Mouse (Mus musculus) neural tube, embryonic 14.5 days (tissue): ENCODE measurements around the gene Trim46. TPM values are rescaled to one million over a fixed set of nuclear protein-coding genes. Genes with fewer than 3 reads are reported as not detected.

Experiments used
- ATAC-seq: fragments of 200-750 bp; cut with Nextera tagmentation; 2 replicates; pipeline ENCODE4 v1.8.0; 2017; ENCODE audit warnings: low read depth, mild to moderate bottlenecking, moderate TSS enrichment, moderate library complexity
- H3K27ac ChIP-seq: fragments of 300-500 bp; sonication (generic); 2 replicates; pipeline ENCODE4 v1.5.1; 2014; ENCODE audit warnings: low read depth, mild to moderate bottlenecking, control low read depth, low read length, moderate library complexity, mixed read lengths
- H3K27me3 ChIP-seq: fragments of 300-500 bp; sonication (generic); 2 replicates; pipeline ENCODE4 v1.6.1; 2014; ENCODE audit warnings: low read length; ENCODE audit not compliant: control insufficient read depth, insufficient read depth
- H3K36me3 ChIP-seq: fragments of 300-500 bp; sonication (generic); 2 replicates; pipeline ENCODE4 v1.6.1; 2014; ENCODE audit warnings: low read length, mixed read lengths; ENCODE audit not compliant: control insufficient read depth, insufficient read depth
- H3K4me1 ChIP-seq: fragments of 300-500 bp; sonication (generic); 2 replicates; pipeline ENCODE4 v1.6.1; 2014; ENCODE audit warnings: low read length; ENCODE audit not compliant: control insufficient read depth, insufficient read depth
- H3K4me2 ChIP-seq: fragments of 300-500 bp; sonication (generic); 2 replicates; pipeline ENCODE4 v1.6.1; 2014; ENCODE audit warnings: mild to moderate bottlenecking, low read depth, low read length, control low read depth
- H3K4me3 ChIP-seq: fragments of 300-500 bp; sonication (generic); 2 replicates; pipeline ENCODE4 v1.5.1; 2014; ENCODE audit warnings: low read depth, low read length, control low read depth, mixed read lengths
- H3K9ac ChIP-seq: fragments of 300-500 bp; sonication (generic); replicated peaks from 2 replicates; pipeline ENCODE4 v1.6.1; 2014; ENCODE audit warnings: low read depth, mild to moderate bottlenecking, control low read depth, low read length, mixed read lengths
- H3K9me3 ChIP-seq: fragments of 300-500 bp; sonication (generic); 2 replicates; pipeline ENCODE4 v1.6.1; 2016; ENCODE audit warnings: low read length; ENCODE audit not compliant: control insufficient read depth
- WGBS: fragments of 180-500 bp; shearing (Covaris S2); extraction: QIAGEN DNeasy Blood & Tissue Kit; methylation state at CpG from one replicate; pipeline ENCODE4 v1.1.7; 2014; 5-methylcytosine and 5-hydroxymethylcytosine counted together
- polyA plus RNA-seq: library from polyadenylated mRNA; unstranded; fragments of >200 nt; fragmentation: Nextera tagmentation; extraction: Ambion mirVana; gene quantifications from 2 replicates; pipeline ENCODE4 v1.2.1, GENCODE M21; 2014

Trim46 gene
- polyA plus RNA-seq, 1 experiment from 2014 or later: 70.7 TPM

DNA sequence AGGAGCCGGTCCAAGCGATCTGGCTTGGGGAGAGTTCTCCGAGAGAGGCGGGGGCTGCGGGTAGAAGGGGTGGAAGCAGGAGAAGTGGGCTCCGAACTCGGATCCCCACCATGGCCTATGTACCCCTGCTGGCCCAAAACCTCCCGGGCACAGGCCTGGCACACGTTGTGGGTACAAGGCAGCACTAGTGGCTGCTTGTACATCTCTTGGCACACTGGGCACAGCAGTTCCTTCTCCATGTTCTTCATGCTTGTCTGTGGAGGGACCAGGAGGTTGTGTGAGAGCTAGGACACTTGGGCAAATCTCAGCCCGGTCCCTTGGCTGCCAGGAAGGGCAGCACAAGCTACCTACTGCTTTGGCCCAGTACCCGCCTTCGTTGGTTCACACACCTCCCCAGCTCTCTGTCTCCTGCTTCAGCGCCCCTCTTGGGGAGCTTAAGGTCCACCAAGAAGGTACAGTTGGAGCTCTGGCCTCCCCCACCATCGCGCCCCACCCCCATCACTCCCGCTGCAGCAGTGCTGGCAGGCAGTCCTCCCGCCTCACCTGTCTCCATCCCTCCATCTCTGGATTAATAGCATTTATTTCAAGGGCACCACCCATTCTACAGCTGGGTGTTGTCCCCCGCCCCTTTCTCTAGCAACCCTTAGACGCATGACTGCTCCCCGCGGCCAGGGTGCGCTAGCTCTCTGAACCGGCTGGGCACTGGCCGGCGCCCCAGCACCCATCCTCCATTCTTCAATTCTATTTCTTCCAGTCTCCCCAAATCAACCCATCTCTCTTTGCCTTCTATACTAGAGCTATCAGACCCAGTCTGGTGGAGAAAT lies 1.7 kb downstream of the Trim46 start:
- peak overlapping the region; percentile 93 for H3K4me2 ChIP-seq
- H3K27me3 ChIP-seq: no peaks in the 10 kb centered on the region
- H3K27ac ChIP-seq: peak overlapping the region; percentile 94
- H3K36me3 ChIP-seq: peaks cover 24% of the 10 kb centered on the region
- peaks cover 25% of the 10 kb centered on the region for H3K4me1 ChIP-seq
- peak; percentile 31 for ATAC-seq
- peak overlapping the region; percentile 42 for H3K4me3 ChIP-seq
- WGBS: 13% methylated on average over 25 of the region's 25 CpGs
- H3K9ac ChIP-seq: peak overlapping the region; percentile 70
- H3K9me3 ChIP-seq: no peaks in the 10 kb centered on the region

DNA sequence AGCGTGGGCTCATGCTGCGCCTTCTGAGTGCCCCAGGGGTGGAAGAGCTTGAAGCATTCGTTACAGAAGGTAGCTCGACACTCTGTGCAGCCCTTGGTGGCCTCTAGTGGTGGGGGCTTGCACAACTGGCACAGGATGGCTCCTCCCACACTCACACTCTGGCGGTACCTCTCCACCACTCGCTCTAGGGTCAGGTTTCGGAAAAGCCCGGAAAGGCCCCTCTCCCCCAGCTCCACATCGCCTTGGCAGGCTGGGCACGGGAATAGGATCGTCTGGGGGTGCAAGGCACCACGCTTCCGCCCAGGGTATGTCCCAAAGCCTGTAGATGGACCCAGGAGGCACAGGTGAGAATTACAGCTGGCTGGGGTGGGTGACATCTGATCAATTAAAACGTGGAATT lies 2.5 kb downstream of the Trim46 start:
- Histone ChIP-seq H3K9ac (peak overlapping the region; percentile 70), H3K27me3 (no peaks in the 10 kb centered on the region), H3K36me3 (peaks cover 31% of the 10 kb centered on the region), H3K4me3 (peak overlapping the region; percentile 42), H3K27ac (peak overlapping the region; percentile 28; the same call in 1 of the 2 replicates), H3K9me3 (no peaks in the 10 kb centered on the region), H3K4me1 (peaks cover 25% of the 10 kb centered on the region), H3K4me2 (peak overlapping the region; percentile 93)
- 9% methylated on average over 14 of the region's 14 CpGs for WGBS
- ATAC-seq: peak; percentile 5; the same call in 1 of the 2 replicates

DNA sequence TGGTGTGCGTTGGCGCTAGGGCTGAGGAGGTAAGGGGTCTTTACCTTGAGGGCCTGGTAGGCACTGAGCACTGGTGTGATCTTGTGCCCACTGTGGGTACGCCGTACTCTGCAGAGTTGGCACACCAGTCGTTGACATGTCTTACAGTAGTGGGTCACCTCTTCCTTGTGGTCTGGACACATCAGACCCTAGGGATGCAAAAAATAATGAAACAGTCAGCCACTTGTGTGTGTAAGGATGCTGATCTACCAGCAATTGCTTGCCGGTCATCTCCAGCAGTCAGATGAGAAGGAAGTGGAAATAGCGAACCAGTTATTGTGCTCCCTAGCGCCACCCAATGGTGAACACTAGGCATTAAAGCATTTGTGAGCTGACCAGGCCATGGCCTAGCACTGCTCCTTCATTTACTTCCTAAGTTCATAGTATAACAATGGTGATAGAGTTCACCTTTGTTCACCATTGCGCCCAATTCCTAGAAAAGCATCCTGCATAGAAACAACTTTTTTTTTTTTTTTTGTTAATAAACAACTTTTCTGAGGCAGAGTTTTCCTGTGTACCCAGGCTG lies 3.7 kb downstream of the Trim46 start:
- Histone ChIP-seq H3K9me3 (no peaks in the 10 kb centered on the region), H3K27ac (no peak overlapping the region), H3K4me2 (peak overlapping the region; percentile 93; the same call in 1 of the 2 replicates), H3K27me3 (no peaks in the 10 kb centered on the region), H3K9ac (no peak overlapping the region), H3K36me3 (peaks cover 43% of the 10 kb centered on the region), H3K4me3 (no peak overlapping the region), H3K4me1 (peaks cover 22% of the 10 kb centered on the region)
- 76% methylated on average over 9 of the region's 9 CpGs for WGBS
- no peak for ATAC-seq

DNA sequence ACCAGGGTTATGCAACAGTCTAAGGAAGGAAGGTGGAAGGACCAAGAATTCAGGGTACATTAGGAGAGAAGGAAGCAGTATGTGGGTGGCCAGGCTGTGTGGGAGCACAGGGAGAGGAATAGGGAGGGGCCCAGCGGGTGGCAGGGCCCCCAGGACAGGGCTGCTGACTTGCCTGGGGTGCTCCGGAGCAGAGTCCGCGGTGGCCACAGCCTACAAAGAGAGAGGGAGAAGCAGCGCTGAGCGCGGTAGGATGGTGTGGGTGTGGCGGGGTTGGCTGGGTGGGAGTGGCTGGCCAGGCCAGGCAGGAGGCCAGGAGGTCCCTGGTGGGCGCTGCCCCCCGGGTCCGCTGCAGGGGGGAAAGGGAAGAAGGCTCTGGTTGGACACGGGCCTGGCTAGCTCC lies 7.6 kb downstream of the Trim46 start:
- no peak overlapping the region for H3K27ac ChIP-seq
- H3K4me3 ChIP-seq: no peak overlapping the region
- WGBS: 62% methylated on average over 5 of the region's 12 CpGs
- H3K4me1 ChIP-seq: peaks cover 11% of the 10 kb centered on the region
- no peaks in the 10 kb centered on the region for H3K27me3 ChIP-seq
- H3K36me3 ChIP-seq: peaks cover 77% of the 10 kb centered on the region
- ATAC-seq: no peak
- no peak overlapping the region for H3K4me2 ChIP-seq
- H3K9ac ChIP-seq: no peak overlapping the region
- H3K9me3 ChIP-seq: no peaks in the 10 kb centered on the region

DNA sequence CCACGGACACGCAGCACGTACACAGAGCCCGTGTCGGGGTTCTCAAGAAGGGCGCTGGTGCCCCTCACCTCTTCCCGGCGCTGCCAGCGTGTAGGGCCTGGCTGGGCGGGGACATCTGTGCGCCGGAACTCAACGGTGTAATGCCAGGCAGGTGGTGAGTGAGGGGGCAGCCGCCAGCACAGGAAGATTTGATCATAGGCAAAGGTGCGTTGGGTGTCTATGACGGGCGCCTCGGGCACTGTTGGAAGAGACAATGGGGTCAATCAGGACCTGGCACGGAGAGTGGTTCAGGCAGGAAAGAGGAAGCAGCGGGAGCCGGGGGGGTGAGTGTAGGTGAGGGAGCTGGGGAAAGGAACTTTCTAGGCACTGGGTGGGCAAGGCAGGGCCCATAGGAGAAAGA lies 8.4 kb downstream of the Trim46 start:
- 93% methylated on average over 21 of the region's 21 CpGs for WGBS
- H3K4me3 ChIP-seq: no peak overlapping the region
- H3K27me3 ChIP-seq: no peaks in the 10 kb centered on the region

DNA sequence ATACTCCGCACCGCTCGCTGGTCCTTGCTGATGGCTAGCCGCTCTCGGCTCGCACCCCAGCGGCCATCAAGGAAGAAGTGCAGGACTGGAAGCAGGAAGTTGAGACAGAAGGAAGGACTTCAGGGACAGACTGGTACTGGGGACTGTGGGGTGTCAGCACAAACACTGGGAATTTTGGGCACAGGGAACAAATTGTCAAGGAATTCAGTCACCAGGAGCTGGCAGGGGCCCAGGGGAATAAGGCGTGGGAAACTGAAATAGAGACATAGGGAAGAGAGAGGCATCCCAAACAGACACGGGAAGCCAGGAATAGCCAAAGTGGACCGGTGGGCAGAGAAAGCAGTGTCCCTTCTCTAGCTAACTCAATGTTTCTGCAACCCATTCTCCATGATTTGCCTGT lies 9.6 kb downstream of the Trim46 start:
- Histone ChIP-seq H3K9ac (no peak overlapping the region), H3K27me3 (no peaks in the 10 kb centered on the region), H3K27ac (no peak overlapping the region), H3K4me3 (no peak overlapping the region), H3K4me1 (no peaks in the 10 kb centered on the region), H3K4me2 (no peak overlapping the region), H3K9me3 (no peaks in the 10 kb centered on the region), H3K36me3 (peaks cover 69% of the 10 kb centered on the region)
- WGBS: 95% methylated on average over 10 of the region's 10 CpGs
- ATAC-seq: no peak

More for the DNA sequence above, 8.4 kb downstream of the Trim46 start:
- no peak for ATAC-seq
- no peak overlapping the region for H3K4me2 ChIP-seq
- H3K9me3 ChIP-seq: no peaks in the 10 kb centered on the region
- peaks cover 3% of the 10 kb centered on the region; the same call in 1 of the 2 replicates for H3K4me1 ChIP-seq
- H3K9ac ChIP-seq: no peak overlapping the region
- peaks cover 76% of the 10 kb centered on the region for H3K36me3 ChIP-seq
- no peak overlapping the region for H3K27ac ChIP-seq

DNA sequence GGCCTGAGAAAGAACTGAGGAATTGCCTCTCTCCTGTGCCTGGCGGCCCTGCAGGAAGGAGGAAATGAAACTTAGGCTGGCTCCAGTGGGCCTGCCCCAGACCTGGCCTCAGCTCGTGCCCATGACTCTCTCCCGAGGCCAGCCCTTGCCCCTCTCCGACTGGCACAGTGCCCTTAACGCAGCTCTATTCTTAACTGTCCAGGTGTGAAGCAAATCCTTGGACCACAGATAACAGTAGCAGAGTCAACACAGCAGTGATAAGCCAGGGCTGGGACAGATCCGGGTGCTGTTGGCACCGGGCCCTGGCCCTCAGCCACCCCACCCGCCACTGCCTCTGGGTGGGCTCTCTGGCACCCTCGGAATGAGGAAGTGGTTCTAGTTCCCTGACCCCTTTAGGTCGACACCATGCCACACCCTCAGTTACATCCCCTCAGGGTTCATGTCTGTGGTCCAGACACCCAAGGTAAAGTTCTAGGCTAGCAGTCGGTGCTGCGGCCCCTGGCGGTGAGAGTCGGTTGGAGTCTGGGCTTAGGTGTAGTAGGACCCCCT lies 12.5 kb downstream of the Trim46 start:
- no peak for ATAC-seq
- Histone ChIP-seq H3K9ac (no peak overlapping the region), H3K9me3 (no peaks in the 10 kb centered on the region), H3K36me3 (peaks cover 47% of the 10 kb centered on the region), H3K4me1 (no peaks in the 10 kb centered on the region), H3K4me2 (no peak overlapping the region), H3K27ac (no peak overlapping the region), H3K4me3 (no peak overlapping the region), H3K27me3 (no peaks in the 10 kb centered on the region)
- 86% methylated on average over 14 of the region's 14 CpGs for WGBS

DNA sequence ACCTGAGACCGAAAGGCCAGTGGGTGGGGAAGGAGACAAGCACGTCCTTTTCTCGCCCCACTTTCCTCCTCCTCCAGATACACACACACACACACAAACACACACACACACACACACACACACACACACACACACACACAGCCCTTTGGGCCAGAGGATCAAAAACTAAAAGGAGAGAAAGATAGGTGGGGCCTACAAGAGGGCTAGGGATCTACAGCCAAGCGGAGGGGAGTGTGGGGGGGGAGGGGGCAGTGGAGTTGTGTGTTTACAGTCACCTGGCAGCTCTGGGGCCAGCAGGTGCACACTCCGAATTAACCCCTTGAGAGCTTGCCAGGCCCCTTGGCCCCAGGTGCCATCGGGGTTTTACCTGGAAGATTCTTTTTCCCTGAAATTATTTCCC lies 13.5 kb downstream of the Trim46 start:
- H3K9me3 ChIP-seq: no peaks in the 10 kb centered on the region
- H3K27me3 ChIP-seq: no peaks in the 10 kb centered on the region
- no peak for ATAC-seq
- WGBS: 67% methylated on average over 6 of the region's 6 CpGs
- H3K36me3 ChIP-seq: peaks cover 37% of the 10 kb centered on the region
- no peak overlapping the region for H3K4me3 ChIP-seq
- peaks cover 4% of the 10 kb centered on the region; the same call in 1 of the 2 replicates for H3K4me1 ChIP-seq
- no peak overlapping the region for H3K27ac ChIP-seq
- H3K4me2 ChIP-seq: no peak overlapping the region
- no peak overlapping the region for H3K9ac ChIP-seq

DNA sequence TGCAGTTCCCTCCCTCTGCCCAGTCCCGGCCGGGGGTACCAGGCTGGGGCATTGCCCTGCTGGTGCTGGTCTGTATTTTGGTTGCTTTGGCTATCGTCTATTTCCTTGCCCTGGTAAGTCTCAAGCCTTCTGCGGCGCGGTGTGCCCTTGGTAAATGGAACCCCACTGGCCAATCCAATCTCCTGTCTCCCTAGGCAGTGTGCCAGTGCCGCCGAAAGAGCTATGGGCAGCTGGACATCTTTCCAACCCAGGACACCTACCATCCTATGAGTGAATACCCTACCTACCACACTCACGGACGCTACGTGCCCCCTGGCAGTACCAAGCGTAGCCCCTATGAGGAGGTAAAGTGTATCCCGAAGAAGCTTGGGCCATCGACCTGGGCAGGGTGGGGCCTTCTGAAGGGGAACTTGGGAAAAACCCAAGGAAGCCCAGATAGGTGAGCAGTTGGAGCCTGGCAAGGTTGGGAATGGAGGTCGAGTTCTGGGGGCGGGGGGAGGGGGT lies 14.3 kb downstream of the Trim46 start:
- H3K27ac ChIP-seq: no peak overlapping the region
- 81% methylated on average over 16 of the region's 16 CpGs for WGBS
- no peak overlapping the region for H3K4me3 ChIP-seq
- ATAC-seq: no peak
- no peaks in the 10 kb centered on the region for H3K9me3 ChIP-seq
- H3K9ac ChIP-seq: no peak overlapping the region
- H3K27me3 ChIP-seq: no peaks in the 10 kb centered on the region
- peaks cover 12% of the 10 kb centered on the region; the same call in 1 of the 2 replicates for H3K4me1 ChIP-seq
- no peak overlapping the region for H3K4me2 ChIP-seq
- H3K36me3 ChIP-seq: peaks cover 30% of the 10 kb centered on the region
